Mouse (Mus musculus) liver, adult (tissue): Measurements from ENCODE around the gene Slc4a4.

Experiments
- GATA4 ChIP-seq: IDR thresholded peaks from 2 replicates; pipeline ENCODE4 v1.6.1; 2014; ENCODE audit warnings: mild to moderate bottlenecking, low read length; ENCODE audit not compliant: insufficient replicate concordance

The Slc4a4 gene

GRCm38 (mm10) chr5:89067111-89067510, 180.5 kb downstream of the Slc4a4 start:
- TF ChIP-seq GATA4 = no peak

- TF ChIP-seq GATA4 = no peak
These were observed 181.5 kb downstream of the Slc4a4 start for GRCm38 (mm10) chr5:89068072-89068471.

GRCm38 (mm10) chr5:89070051-89070450, 183.4 kb downstream of the Slc4a4 start:
- no peak for TF ChIP-seq GATA4

GRCm38 (mm10) chr5:89071957-89072356, 185.3 kb downstream of the Slc4a4 start:
- no peak for TF ChIP-seq GATA4

- no peak for TF ChIP-seq GATA4
These were observed 191.1 kb downstream of the Slc4a4 start for GRCm38 (mm10) chr5:89077711-89078110.

- no peak for TF ChIP-seq GATA4
These were observed 196.9 kb downstream of the Slc4a4 start for GRCm38 (mm10) chr5:89083476-89083875.

- TF ChIP-seq GATA4 = no peak
These were observed 201.3 kb downstream of the Slc4a4 start for GRCm38 (mm10) chr5:89087916-89088315.

- TF ChIP-seq GATA4 = no peak
These were observed 201.8 kb downstream of the Slc4a4 start for GRCm38 (mm10) chr5:89088462-89088861.

GRCm38 (mm10) chr5:89090131-89090530, 203.5 kb downstream of the Slc4a4 start:
- no peak for TF ChIP-seq GATA4

- TF ChIP-seq GATA4 = no peak
These were observed 209.8 kb downstream of the Slc4a4 start for GRCm38 (mm10) chr5:89096371-89096770.

- TF ChIP-seq GATA4 = no peak
These were observed 210.7 kb downstream of the Slc4a4 start for GRCm38 (mm10) chr5:89097291-89097690.

- TF ChIP-seq GATA4 = no peak
These were observed 211.5 kb downstream of the Slc4a4 start for GRCm38 (mm10) chr5:89098121-89098520.

- no peak for TF ChIP-seq GATA4
These were observed 213.3 kb downstream of the Slc4a4 start for GRCm38 (mm10) chr5:89099886-89100285.

GRCm38 (mm10) chr5:89102560-89102959, 215.9 kb downstream of the Slc4a4 start:
- no peak for TF ChIP-seq GATA4

GRCm38 (mm10) chr5:89105346-89105745, 218.7 kb downstream of the Slc4a4 start:
- TF ChIP-seq GATA4 = no peak

GRCm38 (mm10) chr5:89106217-89106616, 219.6 kb downstream of the Slc4a4 start:
- no peak for TF ChIP-seq GATA4

- no peak for TF ChIP-seq GATA4
These were observed 222.2 kb downstream of the Slc4a4 start for GRCm38 (mm10) chr5:89108809-89109208.

- TF ChIP-seq GATA4 = no peak
These were observed 223.2 kb downstream of the Slc4a4 start for GRCm38 (mm10) chr5:89109832-89110231.

GRCm38 (mm10) chr5:89120881-89121280, 234.3 kb downstream of the Slc4a4 start:
- no peak for TF ChIP-seq GATA4
